Mouse (Mus musculus): Measurements from ENCODE around the gene Sept6.

GRCm38 (mm10) chrX:36956674-36957073 lies 34.9 kb downstream of the Sept6 start:
- TF ChIP-seq CTCF (IDR thresholded peaks at IDR 0.05; ENCODE audit: extremely low read depth, insufficient read depth, insufficient read length, insufficient replicate concordance) = no peak
- TF ChIP-seq POLR2A (IDR thresholded peaks at IDR 0.05; ENCODE audit: low read depth, low read length) = no peak

All from spleen, adult 2 months (tissue).